Comparison of ENCODE assay signal across 1 mouse cellular context in the genomic region with DNA sequence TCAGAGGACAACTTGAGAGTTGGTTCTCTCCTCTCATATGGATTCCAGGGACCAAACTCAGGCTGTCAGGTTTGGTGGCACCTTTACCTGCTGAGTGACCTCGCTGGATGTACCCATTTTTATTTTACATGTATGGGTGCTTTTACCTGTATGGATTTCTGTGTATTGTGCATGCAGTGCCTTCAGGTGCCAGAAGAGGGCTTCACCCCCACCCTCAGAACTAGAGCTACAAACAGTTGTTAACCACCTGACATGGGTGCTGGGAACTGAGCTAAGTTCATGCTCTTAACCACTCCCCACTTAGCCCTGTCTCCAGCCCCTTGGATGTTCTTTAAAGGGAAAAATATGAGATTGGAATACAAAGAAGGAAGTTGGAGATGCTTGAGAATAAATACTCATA.
TF ChIP-seq lines count a peak whose summit lies in the region.

No protein-coding gene starts in this region.

TF ChIP-seq in MEL, 35 proteins besides CTCF, POLR2A, EP300 and RAD21:
- TF ChIP-seq ETS1 (IDR thresholded peaks at IDR 0.05; ENCODE audit: low read depth, low read length) (no peak), TCF12 (IDR thresholded peaks at IDR 0.05; ENCODE audit: low read depth, low read length) (no peak), MAX (IDR thresholded peaks at IDR 0.05; ENCODE audit: low read length) (no peak), USF2 (IDR thresholded peaks at IDR 0.05; ENCODE audit: borderline replicate concordance in 1 of 2, insufficient read depth in 1 of 2, low read depth in 1 of 2, low read length in 2 of 2) (no peak), SIN3A (IDR thresholded peaks at IDR 0.05; ENCODE audit: low read length) (no peak), ZC3H11A (IDR thresholded peaks at IDR 0.05; ENCODE audit: low read depth, low read length) (no peak), SMC3 (IDR thresholded peaks at IDR 0.05; ENCODE audit: low read depth, low read length) (peak; percentile 48), UBTF (IDR thresholded peaks at IDR 0.05; ENCODE audit: borderline replicate concordance, insufficient read depth, low read depth, low read length) (no peak), POLR2AphosphoS2 (IDR thresholded peaks at IDR 0.05; ENCODE audit: low read length) (no peak), RCOR1 (IDR thresholded peaks at IDR 0.05; ENCODE audit: low read depth, low read length) (no peak), NELFE (IDR thresholded peaks at IDR 0.05; ENCODE audit: low read depth, low read length) (no peak), MAZ (IDR thresholded peaks at IDR 0.05; ENCODE audit: low read depth, low read length) (0 out of 2 replicates have a peak, but pooled peaks have one; percentile 52), JUND (IDR thresholded peaks at IDR 0.05; ENCODE audit: low read depth, low read length) (no peak)
